Mouse (Mus musculus): ENCODE data around the gene Lrmda.

DNA sequence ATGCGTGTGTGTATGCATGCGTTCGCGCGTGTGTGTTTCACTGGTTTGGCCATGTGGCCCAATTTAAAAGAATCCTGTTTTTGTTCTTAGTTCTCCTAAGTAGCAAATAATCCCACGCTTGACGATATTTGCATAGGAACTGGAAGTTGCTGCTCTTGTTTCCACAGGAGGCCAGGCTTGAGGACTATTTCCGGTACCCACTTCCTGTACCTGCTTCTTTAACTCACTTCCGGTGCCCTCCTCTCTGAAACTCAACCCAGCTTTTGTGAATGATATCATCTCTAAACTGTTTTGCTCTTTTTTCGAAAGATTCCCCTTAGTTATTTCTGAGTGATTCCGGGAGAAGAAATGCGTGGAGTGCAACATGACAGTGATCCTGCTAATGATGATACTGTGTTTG, 236.8 kb downstream of the Lrmda start:
- TF ChIP-seq CTCF (IDR thresholded peaks at IDR 0.05; ENCODE audit: low read depth, low read length) (no peak), POLR2A (IDR thresholded peaks at IDR 0.05; ENCODE audit: extremely low read depth, insufficient read depth, low read length) (no peak)

Measured in liver, adult 2 months (tissue).